Mouse (Mus musculus): Measurements from ENCODE around the gene Tlr2.

The Tlr2 gene

DNA sequence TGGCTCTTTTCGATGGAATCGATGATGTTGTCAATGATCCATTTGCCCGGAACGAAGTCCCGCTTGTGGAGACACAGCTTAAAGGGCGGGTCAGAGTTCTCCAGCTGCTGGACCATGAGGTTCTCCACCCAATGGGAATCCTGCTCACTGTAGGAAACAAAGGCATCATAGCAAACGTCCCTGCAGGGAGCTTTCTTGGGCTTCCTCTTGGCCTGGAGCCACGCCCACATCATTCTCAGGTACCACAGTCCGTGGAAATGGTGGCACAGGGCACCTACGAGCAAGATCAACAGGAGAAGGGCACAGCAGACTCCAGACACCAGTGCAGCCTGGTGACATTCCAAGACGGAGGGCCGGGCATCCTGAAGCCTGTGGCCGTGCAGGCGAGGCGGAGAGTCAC is 4.9 kb downstream of the Tlr2 start:
- in situ Hi-C loops (cut with MboI; ENCODE audit: unreplicated experiment in 2 of 2) = no loop called here

- in situ Hi-C loops (cut with MboI; ENCODE audit: unreplicated experiment in 2 of 2) = no loop called here
These were observed 13.4 kb downstream of the Tlr2 start for GRCm38 (mm10) chr3:83828145-83828611.

DNA sequence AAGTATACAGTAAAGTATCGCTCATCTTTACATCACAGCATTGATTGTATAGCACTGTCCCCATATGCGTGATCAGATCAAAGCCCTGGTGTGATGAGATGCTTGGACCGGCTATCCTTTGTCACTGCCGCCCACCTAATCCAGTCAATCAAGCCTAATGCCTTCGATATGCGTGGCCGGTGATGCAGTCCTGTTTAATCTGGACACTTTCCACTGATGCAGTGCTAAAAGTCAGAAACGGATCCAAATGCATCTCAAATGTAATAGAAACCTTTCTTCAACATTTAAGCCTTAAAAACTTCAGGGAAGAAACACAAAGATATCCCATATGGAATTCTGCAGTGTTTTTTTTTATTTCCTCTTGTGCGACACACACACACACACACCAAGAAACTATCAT is 13.9 kb downstream of the Tlr2 start:
- in situ Hi-C loops (cut with MboI; ENCODE audit: unreplicated experiment in 2 of 2) = no loop called here

- in situ Hi-C loops (cut with MboI; ENCODE audit: unreplicated experiment in 2 of 2) = no loop called here
These were observed 17.8 kb downstream of the Tlr2 start for GRCm38 (mm10) chr3:83823774-83824173.

GRCm38 (mm10) chr3:83816372-83816925 is 25.1 kb downstream of the Tlr2 start:
- in situ Hi-C loops (cut with MboI; ENCODE audit: unreplicated experiment in 2 of 2) = loop anchor here in 1 of 2 experiments (10.0 kb wide), 1 partner anchor 48 kb away; no protein-coding TSS in a partner anchor

- in situ Hi-C loops (cut with MboI; ENCODE audit: unreplicated experiment in 2 of 2) = loop anchor here in 1 of 2 experiments (10.0 kb wide), 1 partner anchor 52 kb away; no protein-coding TSS in a partner anchor
These were observed 28.7 kb downstream of the Tlr2 start for GRCm38 (mm10) chr3:83812863-83813262.

DNA sequence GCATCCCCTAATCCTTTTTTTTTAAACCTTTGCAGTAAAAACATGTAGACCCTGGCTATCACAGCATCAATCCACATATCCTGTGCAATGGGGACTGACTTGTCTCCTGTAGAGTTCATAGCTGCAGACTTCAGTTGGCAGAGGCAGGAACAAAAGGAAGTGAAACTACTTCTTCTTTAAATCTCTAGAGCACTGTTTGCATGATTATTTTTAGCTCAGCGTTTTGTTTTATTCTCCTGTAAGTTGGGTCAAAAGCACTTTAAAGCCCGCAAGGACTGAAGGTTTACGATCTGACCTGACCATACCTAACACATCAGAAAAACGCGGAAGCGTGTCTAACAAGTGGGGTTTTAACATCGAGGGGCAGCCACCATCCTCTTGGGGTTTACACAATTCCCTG is 29.6 kb downstream of the Tlr2 start:
- in situ Hi-C loops (cut with MboI; ENCODE audit: unreplicated experiment in 2 of 2) = loop anchor here in 1 of 2 experiments (10.0 kb wide), 1 partner anchor 53 kb away; no protein-coding TSS in a partner anchor

DNA sequence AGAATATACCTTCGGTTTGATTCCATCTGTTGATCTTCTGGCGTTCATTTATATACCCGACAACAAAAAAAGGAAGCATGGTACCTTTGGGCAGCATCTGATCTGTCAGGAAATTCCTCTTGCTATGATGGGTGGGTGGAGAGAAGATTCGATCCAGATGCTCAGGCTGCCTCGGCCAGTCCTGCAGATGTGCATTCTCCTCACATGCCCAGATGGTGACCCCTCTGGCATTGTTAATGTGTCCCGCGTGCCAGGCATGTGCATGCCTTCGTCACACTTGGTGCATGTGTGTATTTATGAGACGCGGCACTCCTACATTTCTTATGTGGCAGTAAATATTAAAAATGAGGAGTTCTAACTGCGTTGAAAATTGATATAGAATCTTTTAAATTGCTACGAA is 33.1 kb downstream of the Tlr2 start:
- in situ Hi-C loops (cut with MboI; ENCODE audit: unreplicated experiment in 2 of 2) = no loop called here

DNA sequence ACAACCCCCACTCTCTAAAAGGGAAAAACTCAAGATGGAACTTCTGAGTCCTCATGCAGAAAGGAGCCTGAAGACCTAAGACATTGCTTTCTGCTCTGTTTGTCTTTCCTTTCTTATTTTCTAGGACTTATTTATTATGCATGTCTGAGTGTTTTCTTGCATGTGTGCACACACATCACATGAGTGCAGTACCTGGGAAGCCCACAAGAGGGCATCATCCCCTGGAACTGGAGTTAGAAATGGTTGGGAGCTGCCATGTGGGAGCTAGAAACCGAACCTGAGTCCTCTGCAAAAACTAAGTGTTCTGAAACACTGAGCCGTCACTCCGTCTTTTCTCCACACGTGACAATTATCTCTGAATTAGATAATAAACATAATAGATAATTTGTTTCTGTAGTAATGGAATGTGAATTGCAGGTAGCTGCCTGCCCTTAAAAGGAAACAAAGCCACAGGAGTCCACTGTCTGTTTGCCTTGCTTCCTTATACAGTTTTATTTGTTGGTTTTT is 39.9 kb downstream of the Tlr2 start:
- in situ Hi-C loops (cut with MboI; ENCODE audit: unreplicated experiment in 2 of 2) = loop anchor here (5.0 kb wide), 1 partner anchor 106 kb away; no protein-coding TSS in a partner anchor

- in situ Hi-C loops (cut with MboI; ENCODE audit: unreplicated experiment in 2 of 2) = loop anchor here (5.0 to 25.0 kb wide), 4 partner anchors 365 to 738 kb away; no protein-coding TSS in a partner anchor
These were observed 42.1 kb downstream of the Tlr2 start for GRCm38 (mm10) chr3:83799486-83799885.

- in situ Hi-C loops (cut with MboI; ENCODE audit: unreplicated experiment in 2 of 2) = loop anchor here (5.0 to 25.0 kb wide), 4 partner anchors 367 to 739 kb away; no protein-coding TSS in a partner anchor
These were observed 43.7 kb downstream of the Tlr2 start for GRCm38 (mm10) chr3:83797828-83798227.

DNA sequence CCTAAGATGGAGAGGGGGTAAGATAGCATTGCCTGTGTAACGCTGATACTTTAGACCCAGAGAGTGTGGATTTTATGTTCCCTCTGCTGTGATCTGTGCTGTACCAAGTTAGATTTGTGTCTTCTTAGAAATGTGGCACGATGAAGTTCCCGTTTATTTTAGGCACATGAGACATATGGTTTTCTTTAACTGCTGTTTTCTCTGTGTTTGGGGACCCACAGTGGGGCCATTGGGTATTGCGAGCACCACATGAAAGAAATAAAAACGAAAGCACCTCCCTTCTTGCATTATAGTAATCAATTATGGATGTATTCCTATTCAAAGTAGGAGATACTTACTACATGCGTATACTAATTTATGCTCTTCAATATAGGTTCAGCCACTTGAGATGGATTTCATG is 44.5 kb downstream of the Tlr2 start:
- in situ Hi-C loops (cut with MboI; ENCODE audit: unreplicated experiment in 2 of 2) = loop anchor here (5.0 to 25.0 kb wide), 4 partner anchors 368 to 740 kb away; no protein-coding TSS in a partner anchor

GRCm38 (mm10) chr3:83791444-83791843 is 50.1 kb downstream of the Tlr2 start:
- in situ Hi-C loops (cut with MboI; ENCODE audit: unreplicated experiment in 2 of 2) = loop anchor here (10.0 to 25.0 kb wide), 3 partner anchors 373 to 746 kb away; no protein-coding TSS in a partner anchor

GRCm38 (mm10) chr3:83789651-83790451 is 51.7 kb downstream of the Tlr2 start:
- in situ Hi-C loops (cut with MboI; ENCODE audit: unreplicated experiment in 2 of 2) = loop anchor here (10.0 to 25.0 kb wide), 3 partner anchors 375 to 747 kb away; no protein-coding TSS in a partner anchor

DNA sequence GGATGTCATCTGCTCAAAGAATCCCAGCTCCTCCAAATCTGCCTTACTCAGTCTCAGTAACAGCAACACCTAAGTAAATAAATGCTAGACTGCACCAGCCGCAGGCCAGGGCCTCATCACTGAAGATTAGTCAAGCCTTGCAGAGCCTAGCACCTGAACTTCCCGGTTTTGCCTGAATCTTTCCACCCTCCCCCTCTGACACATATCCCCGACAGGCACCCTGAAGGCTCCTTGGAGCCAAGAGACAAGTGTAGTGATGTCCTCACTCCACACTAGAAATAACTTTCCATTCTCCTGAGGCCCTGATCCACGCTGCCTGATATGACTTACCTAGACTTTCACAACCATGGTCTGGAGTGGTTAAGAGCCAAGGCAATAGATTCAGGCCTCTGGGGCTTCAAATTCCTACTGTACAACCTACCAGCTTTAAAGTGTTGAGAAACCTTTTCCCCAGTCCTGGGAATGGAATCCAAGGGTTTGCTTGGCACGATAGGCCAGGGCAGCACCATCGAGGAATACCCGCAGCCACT is 53.7 kb downstream of the Tlr2 start:
- in situ Hi-C loops (cut with MboI; ENCODE audit: unreplicated experiment in 2 of 2) = loop anchor here in 1 of 2 experiments (25.0 kb wide), 1 partner anchor 749 kb away; no protein-coding TSS in a partner anchor

DNA sequence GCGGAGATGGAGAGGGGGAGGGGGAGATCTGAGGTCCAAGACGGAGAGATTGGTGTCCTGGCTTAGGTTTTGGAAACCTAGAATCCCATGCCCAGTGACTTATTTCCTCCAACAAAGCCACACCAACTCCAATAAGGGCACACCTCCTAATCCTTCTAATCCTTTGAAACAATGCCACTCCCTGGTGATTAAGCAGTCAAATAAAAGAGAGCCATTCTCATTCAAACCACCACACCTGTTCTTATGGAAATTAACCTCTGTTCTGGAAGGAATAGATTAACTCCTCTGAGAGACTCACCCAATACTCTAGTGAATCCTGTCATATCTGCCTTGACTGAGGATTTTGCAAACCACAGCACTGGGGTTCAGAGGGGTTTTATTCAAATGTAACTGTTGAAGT is 54.5 kb downstream of the Tlr2 start:
- in situ Hi-C loops (cut with MboI; ENCODE audit: unreplicated experiment in 2 of 2) = loop anchor here in 1 of 2 experiments (25.0 kb wide), 1 partner anchor 750 kb away; no protein-coding TSS in a partner anchor

Measured in v-Abl transformed pro-B cells (cell line).